Mouse (Mus musculus): ENCODE measurements around the gene Arhgef2.

DNA sequence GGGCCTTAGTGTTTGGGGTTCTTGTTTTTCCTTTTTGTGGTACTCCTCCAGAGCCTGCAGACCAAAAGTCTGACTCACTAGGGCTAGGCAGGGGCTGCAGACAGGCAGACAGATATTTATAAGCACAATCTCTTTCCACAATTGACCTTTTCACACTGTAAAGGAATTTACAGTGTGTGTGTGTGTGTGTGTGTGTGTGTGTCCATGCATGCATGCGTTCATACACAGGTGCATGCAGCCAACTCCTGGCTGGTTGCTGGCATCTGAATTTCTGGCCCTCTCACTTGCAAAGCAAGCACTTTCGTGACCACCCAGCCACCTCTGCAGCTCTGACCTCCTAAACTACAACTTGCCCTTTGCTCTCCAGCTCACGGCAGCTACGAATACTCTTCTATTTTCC is 3.3 kb downstream of the Arhgef2 start:
- TF ChIP-seq POLR2A (IDR thresholded peaks at IDR 0.05; ENCODE audit: low read depth, low read length) (no peak), CTCF (conservative IDR thresholded peaks at IDR 0.05; ENCODE audit: insufficient read depth, insufficient read length, low read depth, low read length) (no peak)
